Mouse (Mus musculus): ENCODE data around the gene Ran. TPM values are rescaled to one million over a fixed set of nuclear protein-coding genes. Genes with fewer than 3 reads are reported as not detected.

Ran gene
- polyA plus RNA-seq, 1 experiment from 2014 or later: 579 TPM

DNA sequence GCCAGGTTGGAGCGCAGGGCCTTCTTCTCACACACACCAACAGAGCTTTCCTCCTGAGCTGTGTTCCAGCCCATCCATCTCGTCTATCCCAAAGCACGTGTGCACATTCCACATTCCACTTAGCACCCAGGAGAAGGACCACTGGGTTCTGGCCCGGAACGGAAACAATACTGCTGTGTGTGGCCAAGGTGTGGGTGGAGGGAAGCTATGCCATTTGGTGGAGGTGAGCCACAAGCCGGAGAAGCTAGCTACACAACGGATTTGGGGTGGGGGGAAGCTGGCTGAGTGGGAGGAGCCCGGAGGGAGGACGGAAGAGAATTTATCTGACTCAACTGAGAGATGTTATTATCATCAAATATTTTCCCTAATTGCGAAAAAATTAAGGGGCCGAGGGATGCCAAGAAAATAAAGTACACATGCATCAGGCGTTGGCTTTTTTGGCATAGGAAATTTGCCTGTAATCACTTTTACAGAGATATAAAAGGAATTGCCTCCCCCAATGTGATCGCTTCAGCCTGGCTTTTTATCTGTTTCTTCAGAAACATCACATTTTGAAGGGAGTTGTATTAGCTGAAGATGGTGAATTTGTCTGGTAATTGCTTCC, 47.5 kb downstream of the Ran start:
- Histone ChIP-seq H3K27ac (no peak overlapping the region), H3K36me3 (no peaks in the 10 kb centered on the region), H3K4me3 (no peak overlapping the region), H3K9ac (no peak overlapping the region), H3K4me2 (replicated peaks) (no peak overlapping the region), H3K9me3 (no peaks in the 10 kb centered on the region), H3K27me3 (peaks cover 7% of the 10 kb centered on the region; the same call in 1 of the 2 replicates), H3K4me1 (peaks cover 12% of the 10 kb centered on the region)
- 68% methylated on average over 13 of the region's 13 CpGs for WGBS
- no peak for ATAC-seq (ENCODE audit: low FRiP score, low read depth)

DNA sequence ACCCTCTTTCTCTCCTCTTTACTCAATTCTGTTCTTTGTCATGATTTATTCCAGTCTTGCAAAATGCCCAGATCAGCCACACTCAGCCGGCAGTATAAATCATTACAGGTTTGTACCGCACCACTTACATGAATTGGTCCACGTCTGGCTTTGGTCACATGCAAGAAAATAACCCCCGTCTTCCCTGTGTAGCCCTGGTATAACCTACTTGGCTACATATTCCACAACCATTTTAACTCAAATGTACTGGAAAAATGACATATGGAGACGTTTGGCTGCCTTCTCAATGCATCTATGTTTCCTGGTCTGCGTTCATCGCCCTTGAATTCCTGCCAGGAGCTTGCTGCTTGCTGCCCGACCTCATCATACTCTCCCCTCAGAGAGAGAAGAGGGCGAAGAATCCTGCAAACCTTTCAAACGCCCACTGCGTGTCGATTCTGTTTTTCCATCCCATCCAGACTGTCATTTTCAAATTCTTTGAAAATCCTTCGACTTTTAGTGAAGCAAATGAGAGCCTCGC, 52.0 kb downstream of the Ran start:
- Histone ChIP-seq H3K4me2 (replicated peaks) (no peak overlapping the region), H3K27ac (no peak overlapping the region), H3K4me1 (0 out of 2 replicates have a peak, but pooled peaks cover 8% of the 10 kb centered on the region), H3K9ac (no peak overlapping the region), H3K4me3 (no peak overlapping the region), H3K9me3 (no peaks in the 10 kb centered on the region), H3K36me3 (no peaks in the 10 kb centered on the region), H3K27me3 (no peaks in the 10 kb centered on the region)
- no peak for ATAC-seq (ENCODE audit: low FRiP score, low read depth)
- WGBS: 66% methylated on average over 14 of the region's 14 CpGs

DNA sequence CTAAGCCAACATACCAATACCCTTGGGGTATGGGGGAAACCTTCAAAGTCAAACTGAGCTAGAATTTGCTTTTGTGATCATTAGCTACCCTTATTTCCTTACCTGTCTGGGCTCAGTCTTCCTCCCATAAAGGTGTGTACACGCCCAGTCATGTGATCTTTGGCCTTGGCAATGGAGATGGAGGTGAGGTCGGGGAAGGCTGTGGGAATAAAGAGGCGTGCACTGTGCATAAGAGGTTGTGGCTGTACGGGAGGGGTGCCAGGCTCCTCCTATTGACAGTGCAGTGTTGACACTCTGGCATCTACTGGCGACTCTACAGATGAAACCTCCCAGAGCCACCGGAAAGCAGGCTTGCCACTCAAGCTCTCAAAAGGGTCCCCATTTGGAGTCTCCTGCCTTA, 53.5 kb downstream of the Ran start:
- Histone ChIP-seq H3K4me2 (replicated peaks) (no peak overlapping the region), H3K27me3 (no peaks in the 10 kb centered on the region), H3K36me3 (no peaks in the 10 kb centered on the region), H3K4me1 (0 out of 2 replicates have a peak, but pooled peaks cover 5% of the 10 kb centered on the region), H3K4me3 (no peak overlapping the region), H3K27ac (no peak overlapping the region), H3K9me3 (no peaks in the 10 kb centered on the region), H3K9ac (no peak overlapping the region)
- no peak for ATAC-seq (ENCODE audit: low FRiP score, low read depth)
- WGBS: 82% methylated on average over 6 of the region's 6 CpGs

Other genes starting within 250 kb of the Ran start
- gene Rimbp2, start 66.6 kb upstream of the Ran start, polyA plus RNA-seq (2015; fragmentation: Nextera tagmentation; extraction: Ambion mirVana): 0.04 and 0.08 TPM in 2 replicates
- gene Stx2, start 11.5 kb upstream of the Ran start, polyA plus RNA-seq (2015; fragmentation: Nextera tagmentation; extraction: Ambion mirVana): 28.0 and 30.5 TPM in 2 replicates
- gene Adgrd1, start 76.7 kb downstream of the Ran start, polyA plus RNA-seq (2015; fragmentation: Nextera tagmentation; extraction: Ambion mirVana): 0.19 and 0.24 TPM in 2 replicates

Data from limb, embryonic 13.5 days (tissue).